Mouse (Mus musculus): Measurements from ENCODE around the gene Tceal8. TPM values are rescaled to one million over a fixed set of nuclear protein-coding genes. Genes with fewer than 3 reads are reported as not detected.
"Not testable (repeated sequence)": the region's sequence is repeated elsewhere in the genome, so short reads cannot be mapped to it uniquely, and the experiment has no call there.

The Tceal8 gene
- polyA plus RNA-seq, 1 experiment: 25.8 TPM

DNA sequence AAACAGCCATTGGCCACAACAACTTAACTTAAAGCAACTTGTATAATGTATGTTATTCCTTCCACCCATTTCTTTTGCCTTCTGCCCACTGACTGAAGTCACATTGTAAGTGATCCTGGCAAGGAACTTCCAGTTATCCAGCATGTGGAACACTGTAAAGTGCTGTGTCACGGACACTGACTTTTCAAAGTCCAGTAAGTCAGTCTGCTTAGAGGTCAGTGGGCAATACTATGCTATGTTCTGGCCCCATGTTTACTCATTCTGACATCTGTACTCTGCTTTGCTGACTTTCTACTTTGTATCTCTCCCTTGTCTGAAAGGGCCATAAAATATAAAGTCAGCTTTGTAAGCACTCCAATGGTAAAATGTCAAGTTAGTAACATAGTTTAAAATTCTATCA, 11.0 kb upstream of the Tceal8 start:
- Histone ChIP-seq H3K9me3 (no peaks in the 10 kb centered on the region), H3K27me3 (replicated peaks) (peaks cover 10% of the 10 kb centered on the region), H3K4me3 (replicated peaks) (no peak overlapping the region), H3K36me3 (replicated peaks; ENCODE audit: low read length) (no peaks in the 10 kb centered on the region), H3K4me1 (no peaks in the 10 kb centered on the region)
- no peak for TF ChIP-seq FLI1 (IDR thresholded peaks at IDR 0.05; ENCODE audit: low read length)

DNA sequence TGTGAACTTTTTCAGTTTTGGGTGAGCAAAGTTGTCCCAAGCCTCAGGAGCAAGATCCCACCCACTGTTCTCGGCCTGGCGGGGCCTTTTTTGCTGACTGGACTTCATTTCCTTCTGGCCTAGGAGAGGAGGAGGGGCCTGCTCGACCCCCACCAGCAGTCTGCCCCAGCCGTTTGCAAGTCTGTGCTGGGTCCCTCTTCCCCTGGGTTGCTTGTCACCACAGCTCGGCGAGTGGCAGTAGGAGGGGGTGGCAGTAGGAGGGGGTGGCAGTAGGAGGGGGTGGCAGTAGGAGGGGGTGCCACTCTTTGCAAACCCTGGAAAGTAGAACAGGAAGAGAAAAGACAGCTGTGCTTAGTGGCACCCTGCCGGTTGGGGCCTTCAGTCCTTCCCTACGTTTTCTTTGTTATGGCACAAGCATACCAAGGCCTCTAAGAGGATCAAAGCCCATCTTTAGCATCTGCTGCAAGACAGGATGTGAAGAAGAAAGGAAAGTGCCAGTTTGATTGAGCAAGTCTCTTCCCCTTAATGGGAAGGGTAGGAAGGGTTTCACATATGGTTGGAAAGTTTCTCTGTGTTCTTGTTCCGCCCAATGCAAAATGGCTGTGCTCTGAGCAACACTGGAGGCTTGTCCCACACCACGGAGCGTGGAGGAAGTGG, 8.9 kb upstream of the Tceal8 start:
- Histone ChIP-seq H3K27me3 (replicated peaks) (peaks cover 10% of the 10 kb centered on the region), H3K4me1 (no peaks in the 10 kb centered on the region), H3K4me3 (replicated peaks) (no peak overlapping the region), H3K36me3 (replicated peaks; ENCODE audit: low read length) (no peaks in the 10 kb centered on the region), H3K9me3 (no peaks in the 10 kb centered on the region)
- TF ChIP-seq GATA1 (IDR thresholded peaks at IDR 0.05; ENCODE audit: borderline replicate concordance, low read length) (no peak), FLI1 (IDR thresholded peaks at IDR 0.05; ENCODE audit: low read length) (no peak)

DNA sequence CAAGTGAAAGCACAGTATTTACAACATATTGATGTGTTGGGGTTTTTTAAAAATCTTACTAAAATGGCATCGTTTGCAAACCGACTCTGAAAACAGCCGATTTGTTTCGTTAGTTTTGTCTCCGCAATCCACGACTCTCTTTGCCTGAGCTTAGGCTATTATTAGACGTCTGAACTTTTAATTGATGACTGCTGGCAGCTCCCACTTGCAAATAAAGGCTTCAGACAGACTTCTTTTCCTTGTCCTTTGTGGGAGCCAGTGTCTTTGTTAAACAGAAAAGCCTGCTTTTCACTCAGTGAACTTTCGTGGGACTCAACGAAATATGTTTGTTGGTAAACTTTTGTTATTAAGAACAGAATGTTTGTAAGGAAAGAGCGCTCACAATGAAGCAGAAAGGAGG, 644 bp upstream of the Tceal8 start:
- H3K4me1 ChIP-seq: 0 out of 2 replicates have a peak, but pooled peaks cover 4% of the 10 kb centered on the region
- TF ChIP-seq FLI1 (IDR thresholded peaks at IDR 0.05; ENCODE audit: low read length) (no peak), GATA1 (IDR thresholded peaks at IDR 0.05; ENCODE audit: borderline replicate concordance, low read length) (no peak)
- H3K4me3 ChIP-seq (replicated peaks): no peak overlapping the region
- H3K9me3 ChIP-seq: no peaks in the 10 kb centered on the region
- peaks cover 3% of the 10 kb centered on the region for H3K36me3 ChIP-seq (replicated peaks; ENCODE audit: low read length)
- H3K27me3 ChIP-seq (replicated peaks): peaks cover 7% of the 10 kb centered on the region

DNA sequence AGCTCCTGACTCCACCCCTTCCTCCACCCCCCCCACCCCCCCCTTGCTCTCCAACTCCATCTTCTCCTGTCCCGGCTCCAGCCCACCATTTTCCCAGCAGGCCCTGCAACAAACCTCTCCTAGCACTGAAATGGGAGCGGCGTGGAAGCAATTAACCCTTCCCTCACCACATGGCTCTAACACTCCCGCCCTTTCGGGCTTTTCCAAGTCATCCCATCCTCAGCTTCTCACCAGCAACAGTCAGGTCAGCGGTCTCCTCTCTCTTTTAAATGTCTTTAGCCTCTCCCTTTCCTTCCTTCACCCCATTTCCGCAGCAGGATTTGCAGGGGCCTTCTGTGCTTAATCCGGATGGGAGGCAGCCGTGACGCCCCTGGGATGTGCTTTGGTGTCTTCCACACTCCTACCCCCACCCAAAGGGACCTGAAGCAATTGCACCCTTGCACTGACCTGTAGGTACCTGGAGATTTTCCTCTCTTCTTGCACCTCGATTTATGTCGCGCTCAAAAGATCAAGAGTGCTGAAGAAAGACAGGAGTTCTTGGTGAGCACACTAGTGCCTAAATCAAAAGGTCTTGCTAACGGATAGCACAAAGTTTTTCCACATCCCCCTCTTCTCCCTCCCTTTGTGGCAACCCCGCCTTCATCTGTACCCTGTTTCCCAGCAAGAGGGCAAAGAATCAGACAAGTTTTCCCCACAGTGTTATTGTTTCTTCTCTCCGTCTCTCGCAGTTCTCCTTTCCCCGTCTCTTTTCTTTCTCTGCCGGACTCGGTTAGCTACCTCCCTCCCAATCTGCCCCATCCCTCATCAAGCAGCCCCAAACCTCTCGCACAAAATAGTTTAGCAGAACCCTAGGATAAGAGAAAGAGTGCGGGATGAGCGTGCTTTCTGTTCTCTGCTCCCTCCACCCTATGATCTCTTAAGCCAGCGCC, 689 bp downstream of the Tceal8 start:
- 0 out of 2 replicates have a peak, but pooled peaks cover 4% of the 10 kb centered on the region for H3K4me1 ChIP-seq
- peak overlapping the region; percentile 91 for H3K4me3 ChIP-seq (replicated peaks)
- H3K36me3 ChIP-seq (replicated peaks; ENCODE audit: low read length): peaks cover 3% of the 10 kb centered on the region
- no peak for TF ChIP-seq FLI1 (IDR thresholded peaks at IDR 0.05; ENCODE audit: low read length)
- no peak for TF ChIP-seq GATA1 (IDR thresholded peaks at IDR 0.05; ENCODE audit: borderline replicate concordance, low read length)
- peaks cover 7% of the 10 kb centered on the region for H3K27me3 ChIP-seq (replicated peaks)
- H3K9me3 ChIP-seq: no peaks in the 10 kb centered on the region

DNA sequence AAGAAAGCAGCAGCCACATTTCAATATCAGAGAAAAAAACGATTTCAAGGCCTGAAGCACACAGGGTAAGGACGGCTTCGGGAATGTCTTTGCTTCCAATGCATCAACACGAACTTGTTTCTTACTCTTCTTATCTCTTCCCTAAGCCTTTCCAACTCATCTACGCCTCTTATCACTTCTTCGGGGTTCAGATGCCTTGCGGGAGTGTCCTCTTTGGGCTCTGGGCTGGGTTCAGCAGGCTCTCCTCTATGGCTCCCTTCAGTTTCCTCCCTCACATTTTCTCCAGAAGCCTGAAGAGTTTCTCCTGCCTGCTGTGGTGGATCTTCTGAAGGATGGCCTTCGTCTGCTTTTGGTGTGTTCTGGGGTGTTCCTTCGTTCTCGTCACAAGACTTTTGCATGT, 1.5 kb downstream of the Tceal8 start:
- TF ChIP-seq GATA1 (IDR thresholded peaks at IDR 0.05; ENCODE audit: borderline replicate concordance, low read length) (no peak), FLI1 (IDR thresholded peaks at IDR 0.05; ENCODE audit: low read length) (no peak)
- Histone ChIP-seq H3K36me3 (replicated peaks; ENCODE audit: low read length) (peaks cover 3% of the 10 kb centered on the region), H3K4me3 (replicated peaks) (no peak overlapping the region), H3K27me3 (replicated peaks) (peaks cover 8% of the 10 kb centered on the region), H3K9me3 (no peaks in the 10 kb centered on the region), H3K4me1 (0 out of 2 replicates have a peak, but pooled peaks cover 4% of the 10 kb centered on the region)

- TF ChIP-seq FLI1 (IDR thresholded peaks at IDR 0.05; ENCODE audit: low read length) (no peak), GATA1 (IDR thresholded peaks at IDR 0.05; ENCODE audit: borderline replicate concordance, low read length) (no peak)
- Histone ChIP-seq H3K9me3 (no peaks in the 10 kb centered on the region), H3K4me1 (no peaks in the 10 kb centered on the region; the same call in 1 of the 2 replicates), H3K27me3 (replicated peaks) (peaks cover 8% of the 10 kb centered on the region), H3K4me3 (replicated peaks) (no peak overlapping the region), H3K36me3 (replicated peaks; ENCODE audit: low read length) (no peaks in the 10 kb centered on the region)
Observed at GRCm38 (mm10) chrX:136144195-136144594, 27.9 kb downstream of the Tceal8 start.

GRCm38 (mm10) chrX:136143711-136144110, 28.4 kb downstream of the Tceal8 start:
- Histone ChIP-seq H3K36me3 (replicated peaks; ENCODE audit: low read length) (no peaks in the 10 kb centered on the region), H3K9me3 (no peaks in the 10 kb centered on the region), H3K27me3 (replicated peaks) (peaks cover 8% of the 10 kb centered on the region), H3K4me1 (no peaks in the 10 kb centered on the region; the same call in 1 of the 2 replicates), H3K4me3 (replicated peaks) (no peak overlapping the region)
- TF ChIP-seq FLI1 (IDR thresholded peaks at IDR 0.05; ENCODE audit: low read length) (no peak), GATA1 (IDR thresholded peaks at IDR 0.05; ENCODE audit: borderline replicate concordance, low read length) (no peak)

DNA sequence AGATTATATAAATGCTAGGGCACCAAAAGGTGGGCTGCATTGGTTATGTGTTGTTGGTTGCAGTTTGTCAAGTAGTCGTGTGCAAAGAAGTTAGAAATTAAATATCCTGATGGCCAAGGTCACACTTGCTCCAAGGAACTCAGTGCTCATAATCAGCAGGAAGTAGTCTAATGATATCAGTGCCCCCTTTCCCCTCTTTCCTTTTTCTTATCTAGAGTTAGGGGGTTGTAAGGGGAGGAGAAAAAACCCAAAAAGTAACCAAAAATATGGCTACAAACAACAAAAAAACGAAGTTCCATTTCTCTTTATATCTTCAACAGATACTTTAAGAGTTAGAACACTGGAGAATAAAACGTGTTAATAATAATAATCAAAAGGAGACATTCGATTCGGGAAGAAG, 30.8 kb downstream of the Tceal8 start:
- Histone ChIP-seq H3K9me3 (no peaks in the 10 kb centered on the region), H3K4me1 (no peaks in the 10 kb centered on the region; the same call in 1 of the 2 replicates), H3K36me3 (replicated peaks; ENCODE audit: low read length) (no peaks in the 10 kb centered on the region), H3K4me3 (replicated peaks) (no peak overlapping the region), H3K27me3 (replicated peaks) (peaks cover 4% of the 10 kb centered on the region)
- TF ChIP-seq FLI1 (IDR thresholded peaks at IDR 0.05; ENCODE audit: low read length): no peak
- no peak for TF ChIP-seq GATA1 (IDR thresholded peaks at IDR 0.05; ENCODE audit: borderline replicate concordance, low read length)

DNA sequence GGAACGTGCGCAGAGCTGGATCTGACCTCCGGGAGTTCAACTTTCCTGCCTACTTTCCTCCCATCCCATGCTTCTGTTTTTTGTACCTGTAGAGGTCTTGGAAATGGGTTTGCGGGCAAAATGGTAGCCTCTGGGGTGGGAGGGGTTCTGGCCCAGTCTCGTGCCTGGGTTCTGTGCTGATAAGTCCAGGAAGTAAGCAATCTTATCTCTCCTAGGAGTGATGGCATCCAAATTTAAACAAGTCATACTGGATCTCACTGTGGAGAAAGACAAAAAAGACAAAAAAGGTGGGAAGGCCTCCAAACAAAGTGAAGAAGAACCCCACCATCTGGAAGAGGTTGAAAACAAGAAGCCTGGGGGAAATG, 32.5 kb downstream of the Tceal8 start:
- not testable (repeated sequence) for H3K9me3 ChIP-seq; H3K36me3 ChIP-seq (replicated peaks; ENCODE audit: low read length); H3K27me3 ChIP-seq (replicated peaks); H3K4me1 ChIP-seq
- peak overlapping the region; percentile 68 for H3K4me3 ChIP-seq (replicated peaks)

DNA sequence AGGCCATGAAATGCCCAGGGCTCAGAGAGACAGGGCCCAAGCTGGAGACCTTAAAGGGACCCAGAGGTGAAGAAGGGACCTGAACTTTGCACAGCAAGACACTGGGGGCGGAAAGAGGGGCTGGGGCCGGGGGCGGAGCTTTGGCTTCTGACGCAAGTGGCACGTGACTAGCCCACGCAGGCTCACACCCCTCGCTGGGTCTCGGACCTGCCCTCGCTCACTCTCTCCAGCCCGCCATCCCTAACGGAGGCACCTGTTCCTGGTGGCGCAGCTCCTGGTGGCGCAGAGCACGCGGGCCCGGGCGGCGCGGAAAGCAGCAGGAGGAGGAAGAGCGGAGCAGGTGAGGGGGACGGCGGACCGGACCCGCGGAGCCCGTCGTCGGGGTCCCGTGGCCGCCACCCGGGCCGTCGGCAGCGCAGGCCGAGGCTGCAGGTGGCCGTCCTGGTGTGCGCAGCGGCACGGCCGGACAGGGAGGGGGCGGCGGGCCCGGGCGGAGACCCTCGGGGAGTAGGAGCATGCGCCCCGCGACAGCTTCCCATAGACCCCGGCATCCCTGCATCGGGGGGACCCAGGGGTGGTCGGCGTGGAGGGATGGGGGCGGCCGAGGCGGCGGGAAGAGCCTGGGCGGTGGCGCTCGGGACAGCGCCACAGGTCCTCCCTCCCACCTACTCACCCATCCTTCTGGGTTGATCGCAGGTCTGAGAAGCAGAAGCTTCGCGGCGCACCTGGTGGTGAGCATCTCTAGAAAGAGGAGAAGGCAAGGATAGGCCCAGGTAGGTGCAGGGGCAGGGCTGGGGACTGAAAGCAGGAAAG, 33.1 kb downstream of the Tceal8 start, which contains the start of gene Bex4:
Gene Bex4, plus strand, starts transcription at position 170 of the 813 bp plus-strand sequence.
- not testable (repeated sequence) for H3K36me3 ChIP-seq (replicated peaks; ENCODE audit: low read length)

More for the DNA sequence above, 33.1 kb downstream of the Tceal8 start, which contains the start of gene Bex4:
- peak within 1 kb of the TSS; percentile 71 for H3K4me3 ChIP-seq (replicated peaks)
- H3K9me3 ChIP-seq; H3K27me3 ChIP-seq (replicated peaks); H3K4me1 ChIP-seq: not testable (repeated sequence)
